Mouse (Mus musculus) C2C12 (cell line): ENCODE data around the gene Cops2. TPM values are rescaled to one million over a fixed set of nuclear protein-coding genes. Genes with fewer than 3 reads are reported as not detected.
A peak's percentile ranks its signal among the peaks of the same experiment; 100 is the strongest.

ENCODE experiments used
- H3K27me3 ChIP-seq: one replicate; pipeline ENCODE4 v1.6.1; 2011; ENCODE audit not compliant: control insufficient read depth, insufficient read depth, insufficient read length
- H3K36me3 ChIP-seq: one replicate; pipeline ENCODE4 v1.6.1; 2011; ENCODE audit not compliant: control insufficient read depth, insufficient read depth
- H3K4me3 ChIP-seq: one replicate; pipeline ENCODE4 v1.5.1; 2011; ENCODE audit warnings: mild to moderate bottlenecking, control low read depth; ENCODE audit not compliant: poor library complexity, insufficient read depth, severe bottlenecking
- H3K79me2 ChIP-seq: one replicate; pipeline ENCODE4 v1.6.1; 2011; ENCODE audit not compliant: control insufficient read depth, insufficient read depth
- H3K79me3 ChIP-seq: one replicate; pipeline ENCODE4 v1.6.1; 2011; ENCODE audit warnings: low read depth, control low read depth
- H3ac ChIP-seq: one replicate; pipeline ENCODE3; 2011; ENCODE audit warnings: low read depth; ENCODE audit not compliant: control insufficient read depth, insufficient read length
- CEBPB ChIP-seq: IDR thresholded peaks from one replicate; pipeline ENCODE4 v1.6.1; 2011; ENCODE audit warnings: low read depth, mild to moderate bottlenecking, control low read depth, moderate library complexity
- CTCF ChIP-seq: IDR thresholded peaks from one replicate; pipeline ENCODE4 v1.5.1; 2011; ENCODE audit not compliant: control insufficient read depth, insufficient read depth, insufficient read length
- FOSL1 ChIP-seq: IDR thresholded peaks from one replicate; pipeline ENCODE4 v1.8.0; 2011; ENCODE audit warnings: mild to moderate bottlenecking, low read length; ENCODE audit not compliant: poor library complexity, insufficient read depth, severe bottlenecking
- MAX ChIP-seq: IDR thresholded peaks from one replicate; pipeline ENCODE4 v1.6.1; 2011; ENCODE audit warnings: mild to moderate bottlenecking, control low read depth
- MYOD1 ChIP-seq: IDR thresholded peaks from one replicate; pipeline ENCODE4 v1.6.1; 2011; ENCODE audit warnings: low read depth; ENCODE audit not compliant: control insufficient read depth, insufficient read length
- MYOG ChIP-seq: IDR thresholded peaks from one replicate; pipeline ENCODE4 v1.6.1; 2011; ENCODE audit not compliant: control insufficient read depth, insufficient read length; ENCODE audit errors: extremely low read depth
- USF1 ChIP-seq: IDR thresholded peaks from one replicate; pipeline ENCODE4 v1.6.1; 2011; ENCODE audit warnings: low read depth, mild to moderate bottlenecking, control low read depth, moderate library complexity
- polyA plus RNA-seq: library from polyadenylated mRNA; unstranded; fragments of >200 nt; fragmentation: generic; extraction: Trizol; gene quantifications from one replicate; pipeline ENCODE4 v1.2.1, GENCODE M21; 2012; ENCODE audit warnings: missing spikeins

The Cops2 gene
- polyA plus RNA-seq, 1 experiment: 52.7 TPM

DNA sequence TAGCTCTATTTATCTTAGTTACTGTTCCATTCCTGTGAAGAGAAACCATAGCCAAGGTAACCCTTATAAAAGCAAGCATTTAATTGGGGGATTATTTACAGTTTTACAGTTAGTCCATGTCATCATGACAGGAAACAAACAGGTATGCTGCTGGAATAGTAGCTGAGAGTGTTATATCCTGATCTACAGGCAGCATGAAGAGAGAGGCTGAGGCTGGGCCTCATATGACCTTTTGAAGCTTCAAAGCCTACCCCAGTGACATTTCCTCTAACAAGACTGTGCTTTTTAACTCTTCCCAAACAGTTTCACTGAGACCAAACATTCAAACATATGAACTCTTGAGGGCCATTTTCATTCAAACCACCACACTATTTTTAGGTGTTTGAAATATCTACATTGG lies 61.1 kb downstream of the Cops2 start:
- no peak for TF ChIP-seq MYOD1
- no peak for TF ChIP-seq MYOG
- TF ChIP-seq CEBPB: no peak
- TF ChIP-seq MAX: no peak
- TF ChIP-seq CTCF: no peak
- no peak for TF ChIP-seq FOSL1
- no peak for TF ChIP-seq USF1
- H3K79me3 ChIP-seq: no peaks in the 10 kb centered on the region
- H3ac ChIP-seq: no peak overlapping the region
- H3K27me3 ChIP-seq: no peaks in the 10 kb centered on the region
- no peaks in the 10 kb centered on the region for H3K36me3 ChIP-seq
- H3K4me3 ChIP-seq: no peak overlapping the region
- no peaks in the 10 kb centered on the region for H3K79me2 ChIP-seq

DNA sequence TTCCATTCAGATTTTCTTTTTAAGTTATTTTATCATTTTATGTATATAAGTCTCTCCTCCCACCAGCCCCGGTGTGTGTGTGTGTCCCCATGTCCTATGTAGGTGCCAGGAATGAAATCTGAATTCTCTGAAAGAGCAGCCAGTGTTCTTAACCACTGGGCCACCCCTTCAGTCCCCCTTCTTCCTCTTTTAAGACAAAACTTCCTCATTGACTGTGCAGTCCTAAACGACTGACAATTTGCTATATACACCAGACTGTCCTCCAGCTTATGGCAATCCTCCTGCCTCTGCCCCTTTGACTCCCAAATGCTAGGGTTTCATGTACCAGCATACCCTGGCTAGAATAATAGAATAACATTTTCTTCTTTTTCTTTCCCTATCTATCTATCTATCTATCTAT lies 63.8 kb downstream of the Cops2 start:
- TF ChIP-seq FOSL1: no peak
- TF ChIP-seq CEBPB: no peak
- Histone ChIP-seq H3K4me3 (no peak overlapping the region), H3K79me3 (no peaks in the 10 kb centered on the region), H3K79me2 (no peaks in the 10 kb centered on the region), H3K36me3 (no peaks in the 10 kb centered on the region), H3ac (no peak overlapping the region), H3K27me3 (no peaks in the 10 kb centered on the region)

DNA sequence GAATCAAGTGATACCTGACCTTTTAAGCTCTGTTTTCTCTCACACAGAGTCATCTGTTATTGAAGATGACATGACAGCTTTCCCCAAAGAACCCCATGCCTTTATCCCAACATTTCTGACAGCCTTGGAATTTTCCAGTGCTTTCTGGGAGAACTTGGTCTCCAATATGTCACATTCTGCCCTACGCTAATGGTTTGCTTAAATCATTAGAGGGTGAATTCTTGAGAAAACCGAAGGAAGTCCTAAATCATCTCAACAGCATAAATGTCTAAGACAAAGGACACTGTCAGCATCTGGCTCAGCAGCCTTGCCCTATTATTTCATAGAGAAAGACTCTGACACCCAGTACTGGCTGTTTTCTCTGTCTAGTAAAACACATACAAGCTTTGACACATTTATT lies 64.8 kb downstream of the Cops2 start:
- TF ChIP-seq CTCF (no peak), FOSL1 (no peak), MAX (no peak), MYOD1 (no peak), USF1 (no peak), CEBPB (no peak), MYOG (no peak)
- Histone ChIP-seq H3K27me3 (no peaks in the 10 kb centered on the region), H3K36me3 (no peaks in the 10 kb centered on the region), H3K79me3 (no peaks in the 10 kb centered on the region), H3K79me2 (no peaks in the 10 kb centered on the region), H3ac (no peak overlapping the region), H3K4me3 (no peak overlapping the region)

DNA sequence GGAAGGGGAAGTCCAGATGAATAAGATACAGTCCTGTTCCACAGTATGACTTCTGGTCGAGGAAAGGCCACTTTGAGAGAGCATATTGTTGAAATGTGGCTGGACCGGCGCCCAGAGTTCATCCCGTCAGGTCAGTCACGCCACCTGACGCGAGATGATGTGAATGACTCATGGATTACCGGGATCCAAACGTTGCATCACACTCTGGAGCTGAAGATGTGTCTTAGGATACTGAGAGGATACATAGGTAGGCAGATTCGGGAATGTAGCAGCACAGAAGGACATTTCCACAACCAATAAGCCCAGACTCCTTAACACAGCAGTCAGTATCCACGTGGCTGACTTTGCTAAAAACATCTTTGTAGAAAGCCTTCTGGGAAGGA lies 66.1 kb downstream of the Cops2 start:
- TF ChIP-seq CEBPB (peak; percentile 91), MYOD1 (no peak)
- no peaks in the 10 kb centered on the region for H3K27me3 ChIP-seq
- no peaks in the 10 kb centered on the region for H3K79me3 ChIP-seq
- no peaks in the 10 kb centered on the region for H3K36me3 ChIP-seq
- no peak overlapping the region for H3K4me3 ChIP-seq
- no peak overlapping the region for H3ac ChIP-seq
- H3K79me2 ChIP-seq: no peaks in the 10 kb centered on the region

DNA sequence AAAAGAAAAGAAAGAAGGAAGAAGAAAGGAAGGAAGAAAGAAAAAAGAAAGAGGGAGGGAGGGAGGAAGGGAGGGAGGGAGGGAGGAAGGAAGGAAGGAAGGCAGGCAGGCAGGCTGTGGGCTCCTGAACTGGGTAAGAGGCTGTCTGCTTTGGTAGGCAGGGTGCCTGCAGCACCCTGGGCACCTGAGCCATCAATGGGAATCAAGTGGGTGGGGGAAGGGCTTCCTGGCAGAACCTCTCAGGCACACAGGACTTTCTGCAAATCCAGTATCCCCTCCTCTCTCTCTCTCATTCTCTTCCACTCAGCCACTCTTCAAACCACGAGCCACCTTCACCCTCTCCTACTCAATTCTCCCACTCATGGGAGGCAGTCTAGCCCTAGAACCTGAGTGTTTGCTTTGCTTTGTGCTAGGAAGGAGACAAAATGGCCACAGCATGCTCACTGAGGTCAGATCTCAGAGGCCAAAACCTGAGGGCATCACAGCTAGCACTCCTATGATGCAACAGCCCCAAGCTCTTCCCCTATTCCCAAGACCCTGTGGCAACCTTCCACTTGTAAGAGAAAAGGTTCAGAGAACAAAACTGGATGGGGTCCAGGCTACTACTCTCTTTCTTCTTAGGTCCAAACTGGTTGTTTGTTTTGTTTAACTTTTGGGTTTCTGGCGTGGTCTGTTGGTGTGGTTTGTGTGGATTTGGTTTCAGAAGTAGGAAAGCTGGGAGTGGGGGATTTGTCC lies 66.6 kb downstream of the Cops2 start:
- Histone ChIP-seq H3K79me2 (no peaks in the 10 kb centered on the region), H3K36me3 (no peaks in the 10 kb centered on the region), H3K4me3 (no peak overlapping the region), H3ac (no peak overlapping the region), H3K27me3 (no peaks in the 10 kb centered on the region), H3K79me3 (no peaks in the 10 kb centered on the region)
- TF ChIP-seq FOSL1 (no peak), CEBPB (peak; percentile 48)

DNA sequence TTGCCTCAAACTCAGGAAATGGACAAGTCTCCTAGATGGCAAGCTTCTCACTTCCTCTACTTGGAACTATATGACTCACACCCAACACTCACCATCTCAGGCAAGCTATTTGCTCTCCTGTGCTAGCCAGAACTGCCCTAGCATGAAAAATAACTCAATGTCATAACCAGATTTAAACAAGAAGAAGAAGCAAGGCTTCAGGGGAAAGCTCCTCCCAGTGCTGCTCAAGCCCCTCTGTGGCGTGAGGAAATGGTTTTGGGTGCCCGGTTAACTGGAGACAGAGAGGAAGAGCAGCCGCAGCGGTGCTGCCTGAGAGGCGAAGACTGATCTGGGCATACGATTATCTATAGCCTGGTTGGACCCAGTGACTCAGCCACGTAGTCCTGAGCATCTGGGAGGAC lies 67.5 kb downstream of the Cops2 start:
- Histone ChIP-seq H3K4me3 (no peak overlapping the region), H3K79me2 (no peaks in the 10 kb centered on the region), H3K36me3 (no peaks in the 10 kb centered on the region), H3ac (no peak overlapping the region), H3K79me3 (no peaks in the 10 kb centered on the region), H3K27me3 (no peaks in the 10 kb centered on the region)
- TF ChIP-seq MAX (no peak), MYOG (no peak), CTCF (no peak), MYOD1 (no peak), FOSL1 (no peak), CEBPB (no peak), USF1 (no peak)
